Mouse (Mus musculus): ENCODE measurements around the gene P2ry6. TPM values are rescaled to one million over a fixed set of nuclear protein-coding genes. Genes with fewer than 3 reads are reported as not detected.

Gene P2ry6
- polyA plus RNA-seq, 1 experiment from 2014 or later = 3.0 TPM

GRCm38 (mm10) chr7:100984452-100985395 is 10.3 kb upstream of the P2ry6 start:
- ATAC-seq (ENCODE audit: low FRiP score, low read depth) = peak; percentile 70
- 0 out of 2 replicates have a peak overlapping the region, but pooled peaks have one; percentile 11 for H3K9ac ChIP-seq (replicated peaks)
- no peaks in the 10 kb centered on the region for H3K36me3 ChIP-seq
- H3K4me3 ChIP-seq = no peak overlapping the region
- H3K27me3 ChIP-seq = no peaks in the 10 kb centered on the region
- peaks cover 11% of the 10 kb centered on the region for H3K4me1 ChIP-seq
- H3K4me2 ChIP-seq (replicated peaks) = no peak overlapping the region; the same call in 1 of the 2 replicates
- H3K9me3 ChIP-seq = no peaks in the 10 kb centered on the region
- H3K27ac ChIP-seq (replicated peaks) = no peak overlapping the region
- 37% methylated on average over 21 of the region's 21 CpGs for WGBS

GRCm38 (mm10) chr7:100979175-100979574 is 4.7 kb upstream of the P2ry6 start:
- 49% methylated on average over 2 of the region's 2 CpGs for WGBS
- H3K4me1 ChIP-seq = peaks cover 7% of the 10 kb centered on the region; the same call in 1 of the 2 replicates
- H3K27ac ChIP-seq (replicated peaks) = no peak overlapping the region
- H3K4me2 ChIP-seq (replicated peaks) = no peak overlapping the region
- H3K27me3 ChIP-seq = peaks cover 15% of the 10 kb centered on the region
- H3K9ac ChIP-seq (replicated peaks) = no peak overlapping the region
- no peak overlapping the region for H3K4me3 ChIP-seq
- ATAC-seq (ENCODE audit: low FRiP score, low read depth) = no peak
- H3K9me3 ChIP-seq = no peaks in the 10 kb centered on the region
- no peaks in the 10 kb centered on the region for H3K36me3 ChIP-seq

GRCm38 (mm10) chr7:100978171-100978570 is 3.7 kb upstream of the P2ry6 start:
- Histone ChIP-seq H3K9me3 (no peaks in the 10 kb centered on the region), H3K27me3 (peaks cover 25% of the 10 kb centered on the region), H3K4me3 (no peak overlapping the region), H3K4me2 (replicated peaks) (no peak overlapping the region), H3K4me1 (peaks cover 10% of the 10 kb centered on the region; the same call in 1 of the 2 replicates), H3K36me3 (no peaks in the 10 kb centered on the region), H3K27ac (replicated peaks) (no peak overlapping the region), H3K9ac (replicated peaks) (no peak overlapping the region)
- no peak for ATAC-seq (ENCODE audit: low FRiP score, low read depth)
- 89% methylated on average over 5 of the region's 5 CpGs for WGBS

DNA sequence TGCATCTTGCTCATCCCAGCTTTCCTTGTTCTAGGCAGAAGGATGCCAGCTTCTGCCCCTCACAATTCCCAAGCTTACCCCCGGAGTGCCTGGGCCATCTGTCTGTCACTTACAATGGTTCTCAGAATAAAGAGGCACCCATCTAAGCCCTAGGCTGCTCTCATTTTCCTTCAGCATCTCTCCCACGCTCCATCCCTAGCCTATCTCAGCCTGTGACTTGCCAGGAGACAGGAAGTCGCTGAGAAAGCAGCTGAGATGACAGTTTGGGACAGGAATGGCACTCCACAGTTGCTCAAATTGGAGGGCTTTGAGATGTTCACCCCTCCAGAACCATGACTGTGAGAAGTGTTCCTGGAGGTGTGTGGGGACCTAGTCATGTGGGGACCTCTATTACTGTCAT is 1.6 kb downstream of the P2ry6 start:
- Histone ChIP-seq H3K27me3 (peaks cover 36% of the 10 kb centered on the region), H3K4me3 (no peak overlapping the region), H3K27ac (replicated peaks) (no peak overlapping the region), H3K9me3 (no peaks in the 10 kb centered on the region), H3K4me1 (peaks cover 10% of the 10 kb centered on the region; the same call in 1 of the 2 replicates), H3K9ac (replicated peaks) (no peak overlapping the region), H3K4me2 (replicated peaks) (no peak overlapping the region), H3K36me3 (no peaks in the 10 kb centered on the region)
- WGBS = 57% methylated on average over 3 of the region's 3 CpGs
- ATAC-seq (ENCODE audit: low FRiP score, low read depth) = no peak

DNA sequence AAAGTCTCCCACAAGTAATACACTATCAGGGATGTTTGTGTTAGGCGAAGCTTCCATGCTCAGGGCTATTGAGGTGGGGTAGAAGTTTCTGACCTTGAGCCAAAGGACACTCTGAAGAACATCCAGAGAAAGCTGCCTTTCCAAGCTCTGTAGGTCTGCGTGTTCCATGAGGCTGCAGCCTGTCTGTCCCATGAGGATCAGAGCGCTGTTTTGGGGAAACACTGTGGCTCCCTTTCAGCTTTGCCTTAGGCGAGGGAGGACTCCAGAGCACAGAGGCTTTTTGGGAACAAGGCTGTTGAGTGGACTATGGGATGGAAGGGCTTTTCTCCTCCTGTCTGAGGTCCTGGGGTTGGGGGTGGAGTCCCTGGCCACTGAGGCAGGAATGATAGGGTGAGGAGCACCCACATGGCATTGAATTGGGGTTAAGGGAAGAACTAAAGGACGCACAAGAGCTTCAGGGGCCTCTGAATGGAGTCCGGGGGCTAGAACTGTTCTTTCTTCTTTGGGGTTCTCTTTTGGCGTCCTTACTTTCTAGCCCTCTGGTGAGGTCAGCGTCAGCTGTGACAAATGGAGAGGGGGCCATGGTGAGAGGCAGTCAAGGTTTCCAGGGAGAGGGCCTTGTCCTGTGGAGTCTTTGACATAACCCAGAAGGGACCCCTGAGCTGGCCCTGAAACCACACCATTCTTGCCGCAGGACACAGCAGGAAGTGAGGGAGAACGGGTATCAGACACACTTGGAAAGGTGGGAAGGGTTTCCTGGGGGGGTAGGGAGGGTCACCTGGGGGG is 5.4 kb downstream of the P2ry6 start:
- Histone ChIP-seq H3K27ac (replicated peaks) (no peak overlapping the region), H3K4me2 (replicated peaks) (no peak overlapping the region), H3K27me3 (peaks cover 20% of the 10 kb centered on the region), H3K9ac (replicated peaks) (no peak overlapping the region), H3K4me3 (no peak overlapping the region), H3K4me1 (peaks cover 5% of the 10 kb centered on the region; the same call in 1 of the 2 replicates), H3K36me3 (no peaks in the 10 kb centered on the region), H3K9me3 (no peaks in the 10 kb centered on the region)
- WGBS = 88% methylated on average over 10 of the region's 10 CpGs
- no peak for ATAC-seq (ENCODE audit: low FRiP score, low read depth)

- 0 out of 2 replicates have a peak, but pooled peaks cover 5% of the 10 kb centered on the region for H3K4me1 ChIP-seq
- no peak overlapping the region for H3K27ac ChIP-seq (replicated peaks)
- H3K36me3 ChIP-seq = no peaks in the 10 kb centered on the region
- H3K9ac ChIP-seq (replicated peaks) = no peak overlapping the region
- peaks cover 13% of the 10 kb centered on the region for H3K27me3 ChIP-seq
- no peaks in the 10 kb centered on the region for H3K9me3 ChIP-seq
- H3K4me3 ChIP-seq = no peak overlapping the region
- no peak for ATAC-seq (ENCODE audit: low FRiP score, low read depth)
- WGBS = 77% methylated on average over 6 of the region's 6 CpGs
- no peak overlapping the region for H3K4me2 ChIP-seq (replicated peaks)
These were observed 6.1 kb downstream of the P2ry6 start for GRCm38 (mm10) chr7:100968376-100968775.

GRCm38 (mm10) chr7:100967850-100968249 is 6.6 kb downstream of the P2ry6 start:
- Histone ChIP-seq H3K27me3 (peaks cover 7% of the 10 kb centered on the region), H3K27ac (replicated peaks) (no peak overlapping the region), H3K9me3 (no peaks in the 10 kb centered on the region), H3K4me1 (peaks cover 9% of the 10 kb centered on the region; the same call in 1 of the 2 replicates), H3K9ac (replicated peaks) (no peak overlapping the region), H3K4me2 (replicated peaks) (no peak overlapping the region), H3K36me3 (no peaks in the 10 kb centered on the region), H3K4me3 (no peak overlapping the region)
- no peak for ATAC-seq (ENCODE audit: low FRiP score, low read depth)
- WGBS = 86% methylated on average over 9 of the region's 9 CpGs

- no peaks in the 10 kb centered on the region for H3K27me3 ChIP-seq
- H3K27ac ChIP-seq (replicated peaks) = no peak overlapping the region
- H3K4me1 ChIP-seq = peaks cover 9% of the 10 kb centered on the region; the same call in 1 of the 2 replicates
- H3K4me2 ChIP-seq (replicated peaks) = no peak overlapping the region
- no peak overlapping the region for H3K4me3 ChIP-seq
- H3K9me3 ChIP-seq = no peaks in the 10 kb centered on the region
- no peak overlapping the region for H3K9ac ChIP-seq (replicated peaks)
- ATAC-seq (ENCODE audit: low FRiP score, low read depth) = no peak
- H3K36me3 ChIP-seq = no peaks in the 10 kb centered on the region
- WGBS = 69% methylated on average over 7 of the region's 7 CpGs
These were observed 8.4 kb downstream of the P2ry6 start for GRCm38 (mm10) chr7:100966014-100966413.

GRCm38 (mm10) chr7:100965079-100965478 is 9.4 kb downstream of the P2ry6 start:
- Histone ChIP-seq H3K9me3 (no peaks in the 10 kb centered on the region), H3K4me3 (no peak overlapping the region), H3K27me3 (no peaks in the 10 kb centered on the region), H3K36me3 (no peaks in the 10 kb centered on the region), H3K4me2 (replicated peaks) (no peak overlapping the region), H3K27ac (replicated peaks) (no peak overlapping the region), H3K4me1 (peaks cover 9% of the 10 kb centered on the region; the same call in 1 of the 2 replicates), H3K9ac (replicated peaks) (no peak overlapping the region)
- ATAC-seq (ENCODE audit: low FRiP score, low read depth) = no peak
- 17% methylated on average over 4 of the region's 4 CpGs for WGBS

GRCm38 (mm10) chr7:100964242-100964641 is 10.2 kb downstream of the P2ry6 start:
- 0 out of 2 replicates have a peak, but pooled peaks have one; percentile 27 for ATAC-seq (ENCODE audit: low FRiP score, low read depth)
- H3K4me1 ChIP-seq = peaks cover 9% of the 10 kb centered on the region; the same call in 1 of the 2 replicates
- H3K4me3 ChIP-seq = no peak overlapping the region
- WGBS = 81% methylated on average over 6 of the region's 6 CpGs
- H3K36me3 ChIP-seq = no peaks in the 10 kb centered on the region
- no peak overlapping the region for H3K9ac ChIP-seq (replicated peaks)
- H3K27ac ChIP-seq (replicated peaks) = no peak overlapping the region
- H3K4me2 ChIP-seq (replicated peaks) = no peak overlapping the region
- no peaks in the 10 kb centered on the region for H3K9me3 ChIP-seq
- H3K27me3 ChIP-seq = no peaks in the 10 kb centered on the region

DNA sequence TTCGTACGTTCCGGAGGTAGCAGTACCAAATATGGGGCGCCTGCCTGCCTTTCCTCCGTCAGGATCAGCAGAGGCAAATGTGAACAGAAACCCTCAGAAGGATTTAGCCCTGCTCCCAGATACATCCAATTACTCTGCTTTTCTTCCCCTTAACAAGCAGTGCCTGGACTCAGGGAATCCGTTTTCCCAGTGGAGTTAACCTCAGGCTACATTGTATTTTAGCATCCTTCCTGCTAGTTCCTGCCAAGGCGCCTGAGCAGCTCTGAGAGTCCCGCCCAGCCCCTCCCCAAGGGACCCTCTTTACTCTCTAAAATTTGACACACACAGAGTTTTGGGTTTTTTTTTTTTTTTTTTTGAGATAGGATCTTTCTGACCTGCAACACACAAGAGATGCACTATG is 11.1 kb downstream of the P2ry6 start:
- Histone ChIP-seq H3K4me3 (no peak overlapping the region), H3K4me1 (peaks cover 9% of the 10 kb centered on the region; the same call in 1 of the 2 replicates), H3K9me3 (no peaks in the 10 kb centered on the region), H3K36me3 (no peaks in the 10 kb centered on the region), H3K27me3 (no peaks in the 10 kb centered on the region), H3K27ac (replicated peaks) (peak overlapping the region; percentile 39; the same call in 1 of the 2 replicates), H3K4me2 (replicated peaks) (no peak overlapping the region), H3K9ac (replicated peaks) (no peak overlapping the region)
- no peak for ATAC-seq (ENCODE audit: low FRiP score, low read depth)
- WGBS = 62% methylated on average over 8 of the region's 8 CpGs

- no peaks in the 10 kb centered on the region for H3K27me3 ChIP-seq
- no peak overlapping the region for H3K4me3 ChIP-seq
- no peak for ATAC-seq (ENCODE audit: low FRiP score, low read depth)
- no peak overlapping the region for H3K9ac ChIP-seq (replicated peaks)
- no peaks in the 10 kb centered on the region for H3K9me3 ChIP-seq
- WGBS = 77% methylated on average over 7 of the region's 7 CpGs
- H3K27ac ChIP-seq (replicated peaks) = no peak overlapping the region
- H3K36me3 ChIP-seq = no peaks in the 10 kb centered on the region
- no peak overlapping the region for H3K4me2 ChIP-seq (replicated peaks)
- H3K4me1 ChIP-seq = peaks cover 9% of the 10 kb centered on the region; the same call in 1 of the 2 replicates
These were observed 13.3 kb downstream of the P2ry6 start for GRCm38 (mm10) chr7:100961146-100961545.

All from midbrain, embryonic 12.5 days (tissue).